Mouse (Mus musculus): ENCODE measurements around the gene Gk5. TPM values are rescaled to one million over a fixed set of nuclear protein-coding genes. Genes with fewer than 3 reads are reported as not detected.

Gk5 gene
- polyA plus RNA-seq, 1 experiment from 2014 or later: 2.7 TPM

DNA sequence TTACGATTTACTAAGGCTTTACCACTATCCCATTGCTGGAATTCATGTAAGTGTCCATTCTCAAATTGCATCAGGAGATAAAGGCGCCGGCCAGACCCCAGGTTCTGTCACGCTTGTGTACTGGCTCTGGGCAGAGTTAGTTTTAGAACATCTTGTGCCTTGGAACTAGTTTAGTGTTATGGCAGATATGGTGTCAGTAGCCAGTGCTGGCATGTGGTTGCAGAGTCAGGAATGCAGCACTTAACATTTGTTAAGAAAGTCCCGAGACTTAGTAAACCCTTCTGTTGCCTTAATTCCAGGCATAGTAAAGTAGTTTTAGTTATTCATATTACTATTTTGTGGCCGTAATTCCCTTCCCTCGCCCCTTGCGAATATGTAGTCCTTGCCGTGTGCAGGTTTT, 78.6 kb downstream of the Gk5 start:
- Histone ChIP-seq H3K27me3 (replicated peaks; ENCODE audit: control insufficient read depth, insufficient read depth, low read length) (no peaks in the 10 kb centered on the region), H3K9ac (ENCODE audit: low read depth, low read length) (no peak overlapping the region), H3K27ac (ENCODE audit: low read depth, low read length) (no peak overlapping the region), H3K4me3 (ENCODE audit: low read length) (no peak overlapping the region), H3K36me3 (ENCODE audit: control insufficient read depth, insufficient read depth, low read length) (no peaks in the 10 kb centered on the region), H3K9me3 (ENCODE audit: control insufficient read depth, low read length) (no peaks in the 10 kb centered on the region), H3K4me1 (ENCODE audit: control insufficient read depth, insufficient read depth, low read depth, low read length) (peaks cover 13% of the 10 kb centered on the region), H3K4me2 (ENCODE audit: low read length) (no peak overlapping the region; the same call in 1 of the 2 replicates)
- WGBS: 75% methylated on average over 9 of the region's 9 CpGs
- ATAC-seq: no peak

DNA sequence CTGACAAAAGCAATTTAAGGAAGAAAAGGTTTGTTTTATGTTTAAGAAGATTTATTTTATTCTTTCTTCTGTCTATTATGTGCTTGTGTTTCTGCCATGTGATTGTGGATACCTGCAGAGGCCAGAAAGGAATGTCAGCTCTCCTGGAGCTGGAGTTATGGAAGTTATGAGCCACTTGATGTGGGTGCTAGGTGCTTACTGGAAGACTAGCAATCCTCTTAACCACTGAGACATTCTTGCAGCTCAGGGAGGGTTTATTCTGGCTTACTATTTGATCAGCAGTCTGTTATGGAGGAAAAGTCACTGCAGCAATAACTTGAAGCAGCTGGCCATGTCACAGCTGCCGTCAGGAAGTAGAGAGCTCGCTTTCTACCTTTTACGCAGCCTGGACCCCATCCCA, 84.5 kb downstream of the Gk5 start:
- Histone ChIP-seq H3K9me3 (ENCODE audit: control insufficient read depth, low read length) (no peaks in the 10 kb centered on the region), H3K4me2 (ENCODE audit: low read length) (no peak overlapping the region), H3K27me3 (replicated peaks; ENCODE audit: control insufficient read depth, insufficient read depth, low read length) (no peaks in the 10 kb centered on the region), H3K4me3 (ENCODE audit: low read length) (no peak overlapping the region), H3K36me3 (ENCODE audit: control insufficient read depth, insufficient read depth, low read length) (no peaks in the 10 kb centered on the region), H3K4me1 (ENCODE audit: control insufficient read depth, insufficient read depth, low read depth, low read length) (no peaks in the 10 kb centered on the region), H3K27ac (ENCODE audit: low read depth, low read length) (no peak overlapping the region), H3K9ac (ENCODE audit: low read depth, low read length) (no peak overlapping the region)
- WGBS: 95% methylated on average over 3 of the region's 3 CpGs
- no peak for ATAC-seq

DNA sequence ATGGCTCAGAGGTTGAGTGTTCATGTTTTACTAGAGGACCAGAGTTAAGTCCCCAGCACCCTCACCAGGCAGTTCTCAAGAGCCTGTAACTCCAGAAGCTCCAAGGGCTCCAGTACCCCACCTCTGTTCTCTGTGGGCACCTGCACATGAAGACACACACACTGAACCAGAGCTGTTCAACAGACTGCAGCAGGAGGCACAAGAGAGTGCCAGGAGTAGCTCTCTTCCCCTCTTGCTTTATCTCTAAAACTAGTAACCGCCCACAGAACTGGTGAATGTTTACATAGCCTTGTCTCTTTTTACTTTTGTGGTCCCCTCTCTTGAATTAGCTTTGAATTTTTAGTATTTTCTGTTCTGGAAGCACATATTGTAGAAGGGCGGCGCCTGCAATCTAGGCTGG, 88.3 kb downstream of the Gk5 start:
- Histone ChIP-seq H3K4me1 (ENCODE audit: control insufficient read depth, insufficient read depth, low read depth, low read length) (no peaks in the 10 kb centered on the region), H3K4me2 (ENCODE audit: low read length) (no peak overlapping the region), H3K27ac (ENCODE audit: low read depth, low read length) (no peak overlapping the region), H3K27me3 (replicated peaks; ENCODE audit: control insufficient read depth, insufficient read depth, low read length) (no peaks in the 10 kb centered on the region), H3K9me3 (ENCODE audit: control insufficient read depth, low read length) (no peaks in the 10 kb centered on the region), H3K36me3 (ENCODE audit: control insufficient read depth, insufficient read depth, low read length) (no peaks in the 10 kb centered on the region), H3K9ac (ENCODE audit: low read depth, low read length) (no peak overlapping the region), H3K4me3 (ENCODE audit: low read length) (no peak overlapping the region)
- ATAC-seq: no peak
- 100% methylated on average over 3 of the region's 3 CpGs for WGBS

DNA sequence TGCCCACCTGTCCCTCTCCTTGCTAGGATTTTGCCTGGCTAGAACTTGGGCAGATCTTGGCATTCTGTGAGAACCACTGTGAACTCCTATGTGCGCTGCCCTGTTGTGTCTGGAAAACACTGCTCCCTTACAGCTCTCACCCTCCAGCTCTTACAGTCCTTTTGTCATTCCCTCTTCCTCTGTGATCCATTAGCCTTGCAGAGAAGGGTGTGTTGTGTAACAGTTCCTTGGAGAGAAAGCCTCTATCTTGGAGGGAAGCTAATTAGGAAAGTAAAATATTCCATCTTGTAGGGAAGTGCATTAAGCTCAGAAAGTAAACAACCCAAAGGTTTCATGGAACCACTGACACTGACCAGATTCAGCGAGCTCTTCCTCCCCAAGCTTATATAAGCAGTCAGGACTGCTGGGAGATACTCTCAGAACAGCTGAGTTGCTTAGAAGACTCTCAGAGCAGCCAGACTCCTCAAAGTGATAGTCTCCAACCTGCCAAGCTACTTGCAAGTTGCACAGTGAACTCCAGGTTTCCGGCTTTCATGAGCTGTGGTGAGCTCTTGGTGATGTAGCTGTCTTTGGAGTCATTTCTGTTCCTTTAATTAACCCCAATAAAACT, 94.0 kb downstream of the Gk5 start:
- no peak overlapping the region for H3K27ac ChIP-seq (ENCODE audit: low read depth, low read length)
- no peak overlapping the region for H3K4me3 ChIP-seq (ENCODE audit: low read length)
- 97% methylated on average over 3 of the region's 3 CpGs for WGBS
- no peak overlapping the region for H3K9ac ChIP-seq (ENCODE audit: low read depth, low read length)
- H3K4me1 ChIP-seq (ENCODE audit: control insufficient read depth, insufficient read depth, low read depth, low read length): no peaks in the 10 kb centered on the region
- no peaks in the 10 kb centered on the region for H3K36me3 ChIP-seq (ENCODE audit: control insufficient read depth, insufficient read depth, low read length)
- no peaks in the 10 kb centered on the region for H3K27me3 ChIP-seq (replicated peaks; ENCODE audit: control insufficient read depth, insufficient read depth, low read length)
- H3K9me3 ChIP-seq (ENCODE audit: control insufficient read depth, low read length): no peaks in the 10 kb centered on the region
- H3K4me2 ChIP-seq (ENCODE audit: low read length): no peak overlapping the region
- ATAC-seq: no peak

DNA sequence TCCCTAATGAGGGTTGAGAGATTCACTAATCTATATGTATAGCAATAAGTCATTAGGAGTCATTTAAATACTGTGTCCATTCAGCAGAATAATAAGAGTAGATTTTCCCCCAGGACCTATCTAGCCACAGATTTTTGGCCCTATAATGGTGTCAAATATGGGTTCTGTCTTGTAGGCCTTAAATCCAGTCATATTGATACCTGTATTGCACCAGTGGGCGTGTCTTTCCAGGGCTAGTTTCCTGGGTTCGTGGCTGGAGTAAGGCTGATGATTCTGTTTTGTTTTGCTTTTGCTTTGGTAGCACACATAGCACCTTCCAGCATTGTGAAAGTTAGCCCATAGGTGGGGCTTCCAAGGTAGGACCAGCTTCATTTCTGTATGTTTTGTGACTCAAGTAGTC, 95.0 kb downstream of the Gk5 start:
- no peak overlapping the region for H3K4me2 ChIP-seq (ENCODE audit: low read length)
- H3K4me1 ChIP-seq (ENCODE audit: control insufficient read depth, insufficient read depth, low read depth, low read length): no peaks in the 10 kb centered on the region
- H3K36me3 ChIP-seq (ENCODE audit: control insufficient read depth, insufficient read depth, low read length): no peaks in the 10 kb centered on the region
- no peak overlapping the region for H3K27ac ChIP-seq (ENCODE audit: low read depth, low read length)
- H3K9me3 ChIP-seq (ENCODE audit: control insufficient read depth, low read length): no peaks in the 10 kb centered on the region
- WGBS: 90% methylated on average over 2 of the region's 2 CpGs
- no peak for ATAC-seq
- H3K27me3 ChIP-seq (replicated peaks; ENCODE audit: control insufficient read depth, insufficient read depth, low read length): no peaks in the 10 kb centered on the region
- no peak overlapping the region for H3K4me3 ChIP-seq (ENCODE audit: low read length)
- no peak overlapping the region for H3K9ac ChIP-seq (ENCODE audit: low read depth, low read length)

DNA sequence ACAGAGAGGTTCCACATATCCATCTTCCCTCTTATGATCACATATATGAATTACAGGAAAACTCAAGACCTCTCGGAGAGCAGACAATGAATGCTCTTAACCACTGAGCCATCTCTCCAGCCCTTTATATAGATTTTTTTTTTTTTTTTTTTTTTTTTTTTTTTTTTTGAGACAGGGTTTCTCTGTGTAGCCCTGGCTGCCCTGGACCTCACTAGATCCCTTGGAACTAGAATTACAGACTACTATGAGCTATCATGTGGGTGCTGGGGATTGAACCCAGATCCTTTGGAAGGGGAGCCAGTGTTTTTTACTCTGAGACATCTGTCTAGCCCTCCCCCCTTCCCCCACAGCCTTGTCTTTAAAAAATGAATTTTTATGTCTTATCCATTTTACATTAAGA, 98.1 kb downstream of the Gk5 start:
- no peak overlapping the region for H3K4me3 ChIP-seq (ENCODE audit: low read length)
- no peaks in the 10 kb centered on the region for H3K4me1 ChIP-seq (ENCODE audit: control insufficient read depth, insufficient read depth, low read depth, low read length)
- H3K27me3 ChIP-seq (replicated peaks; ENCODE audit: control insufficient read depth, insufficient read depth, low read length): no peaks in the 10 kb centered on the region
- WGBS: 88% methylated on average over 1 of the region's 1 CpGs
- no peak overlapping the region for H3K4me2 ChIP-seq (ENCODE audit: low read length)
- H3K9me3 ChIP-seq (ENCODE audit: control insufficient read depth, low read length): no peaks in the 10 kb centered on the region
- no peak overlapping the region for H3K27ac ChIP-seq (ENCODE audit: low read depth, low read length)
- ATAC-seq: no peak
- no peaks in the 10 kb centered on the region for H3K36me3 ChIP-seq (ENCODE audit: control insufficient read depth, insufficient read depth, low read length)
- H3K9ac ChIP-seq (ENCODE audit: low read depth, low read length): no peak overlapping the region

DNA sequence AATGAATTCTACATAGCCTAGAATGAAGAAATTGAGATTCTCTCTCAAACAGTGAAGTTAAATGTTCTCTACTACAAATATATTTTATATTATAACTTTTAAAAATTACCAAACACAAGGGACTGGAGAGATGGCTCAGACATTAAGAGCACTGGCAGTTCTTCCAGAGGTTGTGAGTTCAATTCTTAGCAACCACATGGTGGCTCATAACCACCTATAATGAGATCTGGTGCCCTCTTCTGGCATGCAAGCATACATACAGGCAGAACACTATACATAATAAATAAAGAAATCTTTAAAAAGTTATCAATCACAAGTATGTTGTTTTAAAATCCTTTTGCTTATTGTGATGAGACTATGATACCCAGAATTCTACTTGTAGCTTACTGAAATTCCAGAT, 98.6 kb downstream of the Gk5 start:
- ATAC-seq: no peak

DNA sequence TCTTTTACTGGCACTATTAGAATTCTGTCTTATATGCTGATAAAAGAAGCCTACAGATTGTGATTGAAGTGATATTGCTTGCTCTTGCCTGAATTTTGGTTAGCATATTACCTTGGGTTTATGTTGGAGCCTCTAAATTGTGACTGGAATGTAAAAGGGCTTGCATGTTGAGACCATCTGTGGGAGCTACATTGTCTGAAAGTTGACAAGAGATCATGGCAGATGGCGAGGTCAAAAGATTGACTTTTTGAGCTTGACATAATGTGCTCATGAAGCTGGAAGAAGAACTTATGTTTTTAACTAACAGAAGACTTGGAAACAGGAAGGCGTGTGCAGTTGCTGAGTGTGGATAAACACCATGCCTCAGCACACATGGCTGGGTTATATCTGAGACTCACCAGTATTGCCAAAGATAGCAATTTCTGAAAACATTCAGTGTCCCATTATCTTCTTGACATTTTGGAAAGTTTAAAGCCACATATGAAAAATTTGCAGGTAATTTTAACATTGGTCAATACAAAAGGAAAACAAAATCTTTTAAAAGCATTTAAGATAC, 100.0 kb downstream of the Gk5 start:
- H3K4me3 ChIP-seq (ENCODE audit: low read length): no peak overlapping the region
- no peaks in the 10 kb centered on the region for H3K27me3 ChIP-seq (replicated peaks; ENCODE audit: control insufficient read depth, insufficient read depth, low read length)
- H3K36me3 ChIP-seq (ENCODE audit: control insufficient read depth, insufficient read depth, low read length): no peaks in the 10 kb centered on the region
- H3K27ac ChIP-seq (ENCODE audit: low read depth, low read length): no peak overlapping the region
- H3K9ac ChIP-seq (ENCODE audit: low read depth, low read length): no peak overlapping the region
- no peaks in the 10 kb centered on the region for H3K9me3 ChIP-seq (ENCODE audit: control insufficient read depth, low read length)
- 45% methylated on average over 2 of the region's 2 CpGs for WGBS
- no peak; the same call in 1 of the 2 replicates for ATAC-seq
- H3K4me2 ChIP-seq (ENCODE audit: low read length): no peak overlapping the region
- no peaks in the 10 kb centered on the region for H3K4me1 ChIP-seq (ENCODE audit: control insufficient read depth, insufficient read depth, low read depth, low read length)

More for the DNA sequence above, 98.6 kb downstream of the Gk5 start:
- no peaks in the 10 kb centered on the region for H3K9me3 ChIP-seq (ENCODE audit: control insufficient read depth, low read length)
- H3K9ac ChIP-seq (ENCODE audit: low read depth, low read length): no peak overlapping the region
- H3K4me3 ChIP-seq (ENCODE audit: low read length): no peak overlapping the region
- H3K36me3 ChIP-seq (ENCODE audit: control insufficient read depth, insufficient read depth, low read length): no peaks in the 10 kb centered on the region
- no peaks in the 10 kb centered on the region for H3K4me1 ChIP-seq (ENCODE audit: control insufficient read depth, insufficient read depth, low read depth, low read length)
- no peak overlapping the region for H3K4me2 ChIP-seq (ENCODE audit: low read length)
- H3K27ac ChIP-seq (ENCODE audit: low read depth, low read length): no peak overlapping the region
- no peaks in the 10 kb centered on the region for H3K27me3 ChIP-seq (replicated peaks; ENCODE audit: control insufficient read depth, insufficient read depth, low read length)

DNA sequence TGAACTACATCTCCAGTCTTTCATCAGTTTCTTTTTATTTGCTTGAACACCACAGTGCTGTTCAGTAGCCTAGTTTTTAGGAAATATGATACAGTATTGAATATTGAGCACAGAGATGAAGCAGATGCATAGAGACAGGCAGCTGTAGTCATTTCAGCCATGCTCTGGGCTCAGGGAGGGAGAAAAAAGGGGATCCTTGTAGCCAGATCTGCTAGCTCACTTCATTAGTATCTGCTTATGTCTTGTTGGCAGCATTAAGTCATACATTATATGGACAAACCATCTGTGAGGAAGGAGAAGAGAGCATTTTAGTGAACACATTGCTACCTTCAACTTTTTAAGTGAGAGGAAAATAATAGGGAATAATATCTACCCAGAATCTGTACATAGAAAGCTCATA, 101.3 kb downstream of the Gk5 start:
- no peaks in the 10 kb centered on the region for H3K27me3 ChIP-seq (replicated peaks; ENCODE audit: control insufficient read depth, insufficient read depth, low read length)
- no peak overlapping the region for H3K4me3 ChIP-seq (ENCODE audit: low read length)
- no peaks in the 10 kb centered on the region for H3K4me1 ChIP-seq (ENCODE audit: control insufficient read depth, insufficient read depth, low read depth, low read length)
- H3K9me3 ChIP-seq (ENCODE audit: control insufficient read depth, low read length): no peaks in the 10 kb centered on the region
- no peak for ATAC-seq
- H3K27ac ChIP-seq (ENCODE audit: low read depth, low read length): no peak overlapping the region
- H3K36me3 ChIP-seq (ENCODE audit: control insufficient read depth, insufficient read depth, low read length): no peaks in the 10 kb centered on the region
- no peak overlapping the region for H3K9ac ChIP-seq (ENCODE audit: low read depth, low read length)
- no peak overlapping the region for H3K4me2 ChIP-seq (ENCODE audit: low read length)

DNA sequence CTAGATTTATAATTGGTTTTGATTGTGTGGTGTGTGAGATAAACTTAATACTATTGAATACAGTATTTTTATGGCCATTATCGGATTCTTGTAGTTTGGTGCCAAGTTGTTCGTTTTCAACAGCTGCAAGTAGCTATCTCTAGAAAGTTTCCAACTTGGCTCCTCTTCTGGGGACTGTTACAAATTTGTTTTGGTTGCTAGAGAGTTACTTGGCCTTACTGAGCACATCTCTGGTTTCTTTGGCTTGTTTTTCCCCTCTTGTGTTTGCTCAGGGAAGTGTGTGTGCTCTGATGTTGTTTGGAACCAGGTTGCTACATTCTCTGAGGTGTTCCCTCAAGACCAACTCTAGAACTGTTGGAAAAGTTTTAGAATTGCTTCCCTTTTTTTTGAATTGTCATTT, 104.1 kb downstream of the Gk5 start:
- no peak overlapping the region for H3K9ac ChIP-seq (ENCODE audit: low read depth, low read length)
- no peak for ATAC-seq
- H3K27ac ChIP-seq (ENCODE audit: low read depth, low read length): no peak overlapping the region
- WGBS: 65% methylated on average over 2 of the region's 2 CpGs
- no peaks in the 10 kb centered on the region for H3K36me3 ChIP-seq (ENCODE audit: control insufficient read depth, insufficient read depth, low read length)
- no peaks in the 10 kb centered on the region for H3K4me1 ChIP-seq (ENCODE audit: control insufficient read depth, insufficient read depth, low read depth, low read length)
- H3K9me3 ChIP-seq (ENCODE audit: control insufficient read depth, low read length): no peaks in the 10 kb centered on the region
- H3K4me2 ChIP-seq (ENCODE audit: low read length): no peak overlapping the region
- no peaks in the 10 kb centered on the region for H3K27me3 ChIP-seq (replicated peaks; ENCODE audit: control insufficient read depth, insufficient read depth, low read length)
- no peak overlapping the region for H3K4me3 ChIP-seq (ENCODE audit: low read length)

Data from hindbrain, embryonic 16.5 days (tissue).